Mouse (Mus musculus): Measurements from ENCODE around the gene Tasp1. TPM values are rescaled to one million over a fixed set of nuclear protein-coding genes. Genes with fewer than 3 reads are reported as not detected.
"Not testable (repeated sequence)": the region's sequence is repeated elsewhere in the genome, so short reads cannot be mapped to it uniquely, and the experiment has no call there.

Gene Tasp1
- total RNA-seq, 2 experiments from 2014 or later = 6.7 to 7.1 TPM

GRCm38 (mm10) chr2:140060092-140060867 is 6.3 kb downstream of the Tasp1 start:
- no peak for DNase-seq
- intact Hi-C loops (cut with DNase I) = loop anchor here (10.0 kb wide), 1 partner anchor 335 kb away; the partner anchor contains the start of gene Macrod2

- DNase-seq = no peak
- intact Hi-C loops (cut with DNase I) = no loop called here
These were observed 8.5 kb downstream of the Tasp1 start for GRCm38 (mm10) chr2:140058125-140058524.

GRCm38 (mm10) chr2:140051607-140052126 is 14.9 kb downstream of the Tasp1 start:
- DNase-seq = no peak
- intact Hi-C loops (cut with DNase I) = no loop called here

GRCm38 (mm10) chr2:140042522-140043131 is 24.0 kb downstream of the Tasp1 start:
- intact Hi-C loops (cut with DNase I) = no loop called here
- DNase-seq = no peak

- no peak for DNase-seq
These were observed 24.5 kb downstream of the Tasp1 start for GRCm38 (mm10) chr2:140042081-140042480.

GRCm38 (mm10) chr2:140037459-140037858 is 29.1 kb downstream of the Tasp1 start:
- DNase-seq = no peak
- intact Hi-C loops (cut with DNase I) = no loop called here

More at GRCm38 (mm10) chr2:140042081-140042480, 24.5 kb downstream of the Tasp1 start:
- intact Hi-C loops (cut with DNase I) = no loop called here

- intact Hi-C loops (cut with DNase I) = no loop called here
- DNase-seq = no peak
These were observed 29.8 kb downstream of the Tasp1 start for GRCm38 (mm10) chr2:140036854-140037253.

GRCm38 (mm10) chr2:140024937-140025336 is 41.7 kb downstream of the Tasp1 start:
- peak in 1 of 2 experiments; percentile 4 for DNase-seq
- intact Hi-C loops (cut with DNase I) = no loop called here

GRCm38 (mm10) chr2:140007406-140007805 is 59.2 kb downstream of the Tasp1 start:
- intact Hi-C loops (cut with DNase I) = no loop called here

GRCm38 (mm10) chr2:139998170-139998569 is 68.4 kb downstream of the Tasp1 start:
- DNase-seq = no peak
- intact Hi-C loops (cut with DNase I) = no loop called here

More at GRCm38 (mm10) chr2:140007406-140007805, 59.2 kb downstream of the Tasp1 start:
- DNase-seq = no peak

- intact Hi-C loops (cut with DNase I); DNase-seq: not testable (repeated sequence)
These were observed 76.7 kb downstream of the Tasp1 start for GRCm38 (mm10) chr2:139989907-139990306.

GRCm38 (mm10) chr2:139967451-139967850 is 99.2 kb downstream of the Tasp1 start:
- no peak for DNase-seq
- intact Hi-C loops (cut with DNase I) = loop anchor here (2.0 kb wide), 1 partner anchor 189 kb away; no protein-coding TSS in a partner anchor

- peak; percentile 30 to 54 for DNase-seq
- intact Hi-C loops (cut with DNase I) = loop anchor here (1.0 to 2.0 kb wide), 2 partner anchors 187 to 375 kb away; no protein-coding TSS in a partner anchor
These were observed 100.3 kb downstream of the Tasp1 start for GRCm38 (mm10) chr2:139966288-139966687.

GRCm38 (mm10) chr2:139948843-139949242 is 117.8 kb downstream of the Tasp1 start:
- intact Hi-C loops (cut with DNase I) = no loop called here
- no peak for DNase-seq

GRCm38 (mm10) chr2:139937581-139937980 is 129.0 kb downstream of the Tasp1 start:
- DNase-seq = no peak
- intact Hi-C loops (cut with DNase I) = no loop called here

GRCm38 (mm10) chr2:139934577-139934976 is 132.0 kb downstream of the Tasp1 start:
- intact Hi-C loops (cut with DNase I) = no loop called here
- no peak for DNase-seq

GRCm38 (mm10) chr2:139934033-139934572 is 132.5 kb downstream of the Tasp1 start:
- intact Hi-C loops (cut with DNase I) = no loop called here
- no peak for DNase-seq

- intact Hi-C loops (cut with DNase I) = no loop called here
- no peak for DNase-seq
These were observed 134.4 kb downstream of the Tasp1 start for GRCm38 (mm10) chr2:139932211-139932610.

GRCm38 (mm10) chr2:139924937-139925336 is 141.7 kb downstream of the Tasp1 start:
- no peak for DNase-seq
- intact Hi-C loops (cut with DNase I) = no loop called here

GRCm38 (mm10) chr2:139921395-139921794 is 145.2 kb downstream of the Tasp1 start:
- DNase-seq; intact Hi-C loops (cut with DNase I): not testable (repeated sequence)

- intact Hi-C loops (cut with DNase I) = no loop called here
- peak; percentile 32 to 36 for DNase-seq
These were observed 146.8 kb downstream of the Tasp1 start for GRCm38 (mm10) chr2:139919757-139920156.

All from heart, postnatal 10 days (tissue).